Mouse (Mus musculus): ENCODE results near the gene Tnfrsf25.

The Tnfrsf25 gene

DNA sequence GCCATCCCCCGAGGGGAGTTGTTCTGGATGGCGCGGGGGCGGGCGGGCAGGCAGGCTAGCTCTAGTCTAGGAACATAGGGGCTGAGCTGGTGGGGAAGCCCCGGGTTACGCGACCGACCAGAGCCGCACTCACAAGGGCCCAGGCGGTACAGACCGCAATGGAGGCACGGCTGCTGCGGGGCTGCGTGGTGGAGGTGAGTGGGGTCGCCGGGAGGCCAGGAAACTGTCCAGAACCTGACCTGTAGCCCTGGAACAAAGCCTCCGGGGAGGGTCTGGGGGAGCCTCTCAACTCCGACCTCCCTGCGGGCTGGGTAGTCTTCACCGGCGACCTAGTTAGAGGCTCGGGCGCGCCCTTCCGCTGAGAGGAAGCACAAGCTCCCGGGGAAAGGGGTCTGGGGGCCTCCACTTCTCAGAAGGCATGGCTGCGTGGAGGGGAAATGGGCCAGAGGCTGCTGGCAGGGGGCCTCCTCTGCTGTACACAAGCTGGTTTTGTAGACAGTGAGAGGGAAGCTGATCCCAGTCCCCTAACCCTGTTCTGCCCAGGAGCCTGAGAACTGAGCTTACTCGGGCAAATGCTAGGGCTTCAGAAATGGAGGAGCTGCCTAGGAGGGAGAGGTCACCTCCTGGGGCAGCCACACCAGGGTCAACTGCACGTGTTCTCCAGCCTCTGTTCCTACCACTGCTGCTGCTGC is at the start of gene Tnfrsf25:
Tnfrsf25 (plus strand) TSS at position 14 of the 692 bp plus-strand sequence.
- DNase-seq, result no peak

DNA sequence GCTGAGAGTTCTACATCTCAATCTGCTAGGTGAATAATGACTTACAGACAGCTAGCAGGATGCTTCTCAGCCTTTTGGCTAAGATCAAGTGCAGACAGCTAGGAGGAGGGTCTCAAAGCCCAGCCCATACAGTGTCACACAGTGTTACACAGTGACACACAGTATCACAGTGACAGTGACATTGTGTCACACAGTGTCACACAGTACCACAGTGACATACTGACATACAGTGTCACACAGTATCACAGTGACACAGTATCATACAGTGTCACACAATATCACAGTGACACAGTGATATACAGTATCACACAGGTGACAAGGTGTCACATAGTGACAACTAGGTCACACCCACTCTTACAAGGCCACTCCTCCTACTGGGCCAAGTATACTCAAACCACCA is 48.5 kb upstream of the Tnfrsf25 start:
- DNase-seq, result no peak

DNA sequence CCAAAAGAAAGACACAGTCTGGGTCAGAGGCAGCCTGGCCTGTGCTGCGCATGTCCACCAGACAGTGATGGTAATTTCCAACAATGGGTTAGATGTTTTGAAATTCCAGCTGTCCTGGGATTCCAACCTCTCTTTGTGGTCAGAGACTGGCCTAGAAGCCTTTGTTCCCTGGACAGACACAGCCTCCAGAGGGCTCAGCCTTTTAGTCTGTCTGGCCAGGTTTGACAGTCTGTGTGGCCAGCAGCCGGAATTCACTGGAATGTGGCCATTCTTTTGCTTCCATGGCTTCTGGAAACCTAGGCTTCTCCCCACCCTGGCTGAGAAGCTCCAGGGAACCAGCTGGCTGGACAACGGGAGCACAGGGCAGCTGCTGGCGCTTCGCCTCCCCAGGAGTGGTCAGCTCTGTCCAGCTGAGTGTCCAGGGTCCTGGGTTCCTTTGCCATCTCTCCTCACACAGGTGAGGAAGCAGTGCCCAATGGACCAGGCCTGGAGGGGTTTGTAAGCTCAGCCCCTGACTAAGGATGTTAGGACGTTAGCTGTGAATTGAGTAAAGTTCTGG is 47.5 kb upstream of the Tnfrsf25 start:
- DNase-seq, result no peak

DNA sequence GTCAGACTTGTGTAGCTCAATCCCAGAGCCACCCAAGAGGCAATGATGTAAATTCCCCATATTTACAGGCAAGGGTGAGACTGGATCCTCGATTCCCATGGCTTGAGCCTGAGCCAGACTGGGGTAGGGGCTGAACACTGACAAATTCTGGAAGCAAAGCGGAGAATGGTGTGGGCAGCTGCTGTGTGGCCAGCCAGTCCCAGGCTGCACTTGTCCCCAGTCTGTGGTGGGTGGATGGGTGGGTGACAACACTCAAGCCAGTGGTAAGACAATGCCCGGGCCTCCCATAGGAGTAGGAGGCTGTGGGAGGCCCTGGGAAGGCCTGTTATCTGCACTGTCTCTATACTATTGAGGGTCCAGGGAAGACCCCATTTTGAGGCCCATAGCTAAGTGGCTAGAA is 46.5 kb upstream of the Tnfrsf25 start:
- no peak for DNase-seq

DNA sequence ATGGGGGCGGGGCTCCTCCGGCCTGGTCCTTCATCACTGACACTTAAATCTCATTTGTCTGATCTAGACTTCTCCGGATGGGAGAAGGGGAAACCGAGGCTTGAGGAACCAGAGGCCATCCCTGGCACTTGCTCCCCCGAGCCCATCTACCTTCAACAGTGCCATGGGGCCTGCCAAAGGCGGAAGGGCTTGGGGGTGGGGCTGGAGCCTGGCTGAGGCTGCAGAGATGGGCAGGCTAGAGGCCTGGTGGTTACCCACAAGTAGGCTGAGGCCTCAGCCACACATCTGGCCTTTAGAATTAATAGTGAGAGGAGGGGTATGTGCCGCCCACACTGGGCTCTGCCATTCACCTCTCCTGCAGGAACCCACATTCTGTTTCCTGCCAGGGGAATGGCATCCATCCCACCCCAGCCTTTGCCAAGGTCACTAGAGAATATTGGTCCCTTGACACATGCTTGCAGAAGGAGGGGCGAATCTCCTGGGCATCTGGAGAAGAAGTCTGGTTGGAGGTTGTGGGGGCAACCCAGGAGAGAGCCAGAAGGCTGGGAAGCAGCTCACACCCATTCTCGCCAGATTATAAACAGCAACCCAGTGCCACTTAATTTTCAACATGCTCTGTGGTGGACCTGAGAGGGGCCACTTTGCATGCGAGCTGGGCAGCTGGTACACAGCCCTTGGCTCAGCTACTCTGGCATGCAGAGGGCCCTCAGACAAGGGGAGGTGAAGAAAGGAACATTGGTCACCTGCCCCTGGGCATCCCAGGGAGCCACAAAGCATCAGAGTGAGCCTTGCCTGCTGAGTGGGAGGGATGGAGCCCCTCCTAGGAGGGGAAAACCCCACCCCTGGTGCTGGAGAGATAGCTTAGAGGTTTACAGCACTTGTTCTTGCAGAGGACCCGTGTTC is 45.0 kb upstream of the Tnfrsf25 start:
- no peak for DNase-seq

DNA sequence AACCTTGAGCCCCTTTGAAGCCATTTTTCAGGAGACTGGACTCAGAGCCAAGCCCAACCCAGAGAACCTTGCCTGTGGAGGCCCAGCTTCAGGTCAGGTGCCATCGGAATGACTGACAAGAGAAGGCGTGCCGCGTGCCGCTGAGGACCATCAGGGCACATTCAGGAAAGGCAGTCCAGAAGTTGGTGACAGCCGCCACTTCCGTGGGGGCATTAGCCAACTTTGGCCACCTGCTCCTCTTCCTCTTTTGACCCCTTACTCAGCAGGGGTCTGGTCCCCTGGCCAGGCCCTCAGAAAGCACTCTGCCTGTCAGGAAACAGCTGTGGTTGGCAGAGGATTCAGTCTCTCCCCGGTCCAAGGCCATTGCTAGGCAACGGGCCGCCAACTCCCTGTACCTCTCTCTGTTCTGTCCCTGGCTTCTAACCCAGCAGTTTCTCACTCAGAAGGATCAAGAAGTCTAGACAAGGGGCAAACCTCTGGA is 43.6 kb upstream of the Tnfrsf25 start, which contains the start of gene Plekhg5:
Plekhg5 (plus strand) TSS at position 378 of the 481 bp plus-strand sequence.
- DNase-seq, result no peak

DNA sequence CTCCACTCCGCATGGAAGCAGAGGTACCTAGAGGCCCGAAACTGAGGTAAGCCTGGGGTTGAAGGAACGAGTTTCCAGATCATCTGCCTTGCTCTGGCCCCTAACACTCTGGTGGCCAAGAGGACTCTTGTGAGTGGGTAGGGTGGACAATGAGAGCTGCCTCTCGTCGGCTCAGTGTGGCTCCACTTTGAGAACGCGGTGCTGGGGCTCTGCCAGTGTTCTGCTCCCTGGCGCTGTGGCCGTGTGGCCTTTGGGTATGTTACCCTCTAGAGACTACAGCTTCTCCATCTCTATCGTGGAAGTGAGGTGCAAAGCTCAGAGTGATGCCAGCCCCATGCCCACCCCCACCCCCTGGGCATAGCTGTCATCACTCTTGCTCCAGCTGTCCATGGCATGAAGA is 43.1 kb upstream of the Tnfrsf25 start:
- DNase-seq, result no peak

DNA sequence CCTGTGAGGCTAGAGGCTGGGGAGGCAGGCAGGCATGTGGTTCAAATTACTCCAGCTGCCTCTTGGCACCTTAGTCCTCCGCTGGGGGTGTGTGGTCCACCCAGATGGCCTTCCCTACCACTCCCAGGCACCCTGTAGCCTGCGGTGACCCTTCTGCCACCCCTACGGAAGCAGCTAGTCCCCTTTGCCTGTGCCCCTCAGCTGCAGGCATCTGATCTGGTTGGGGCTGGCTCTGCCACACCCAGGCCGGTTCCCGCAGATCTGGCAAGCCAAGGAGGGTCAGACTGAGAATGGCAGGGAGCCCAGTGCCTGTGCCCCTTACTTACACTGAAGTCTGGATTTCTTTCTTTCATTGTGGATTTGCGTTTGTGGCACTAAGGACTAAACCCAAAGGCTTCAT is 42.0 kb upstream of the Tnfrsf25 start:
- DNase-seq, result no peak

DNA sequence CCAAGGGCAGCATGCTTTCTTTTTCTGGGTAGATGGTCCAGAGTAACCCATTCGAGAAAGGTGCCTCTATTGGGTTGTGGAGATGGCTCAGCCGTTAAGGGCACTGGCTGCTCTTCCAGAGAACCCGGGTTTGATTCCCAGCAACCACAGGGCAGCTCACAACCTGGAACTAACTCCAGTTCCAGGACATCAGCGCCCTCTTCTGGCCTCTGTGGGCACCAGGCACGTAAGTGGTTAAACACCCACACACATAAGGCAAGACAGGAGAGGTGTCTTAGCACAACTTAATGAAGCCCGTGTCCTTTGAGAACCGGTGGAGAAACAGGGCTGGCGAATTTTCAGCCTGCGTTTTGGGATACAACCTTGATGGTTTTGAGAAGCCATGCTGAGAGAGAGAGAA is 41.2 kb upstream of the Tnfrsf25 start:
- no peak for DNase-seq

DNA sequence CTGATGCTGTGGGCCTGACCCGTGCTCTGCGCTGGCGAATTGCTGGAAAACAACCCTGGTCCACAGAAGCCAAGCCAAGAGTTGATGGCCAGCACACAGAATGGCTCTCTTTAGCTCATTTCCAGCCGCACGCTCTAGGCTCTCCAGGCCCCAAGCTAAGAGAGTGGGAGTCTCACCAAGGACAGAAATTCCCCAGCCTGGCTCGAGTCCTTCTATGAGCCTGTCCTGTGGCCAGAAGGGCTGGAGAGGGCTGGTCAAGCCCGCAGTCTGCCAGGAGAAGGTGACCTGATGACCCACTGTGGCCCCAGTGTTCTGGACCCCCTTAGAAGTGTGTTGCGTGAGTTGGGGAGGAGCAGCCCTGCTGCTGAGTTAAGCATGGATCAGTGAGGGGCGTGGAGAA is 38.5 kb upstream of the Tnfrsf25 start:
- no peak for DNase-seq

DNA sequence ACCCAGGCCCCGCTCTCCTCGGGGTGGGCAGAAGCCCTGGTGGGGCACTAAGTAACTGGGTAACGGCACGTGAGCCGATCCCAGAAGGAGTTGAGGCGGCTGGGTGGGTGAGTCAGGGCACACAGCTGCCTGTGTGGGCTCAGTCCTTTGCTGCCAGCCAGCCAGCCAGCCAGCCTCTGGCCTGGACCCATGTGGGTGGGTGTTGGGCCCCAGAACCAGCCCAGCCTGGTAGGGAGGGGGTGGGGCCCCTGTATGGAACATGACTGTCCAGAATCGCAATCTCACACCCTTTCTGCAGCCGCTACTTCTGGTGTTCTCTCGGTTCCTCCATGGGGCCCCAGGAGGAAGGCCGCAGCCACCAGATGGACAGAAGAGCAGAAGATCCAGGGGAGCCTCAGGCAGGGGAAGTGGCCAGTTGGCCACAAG is 37.6 kb upstream of the Tnfrsf25 start:
- peak in 1 of 2 experiments; percentile 26 for DNase-seq

DNA sequence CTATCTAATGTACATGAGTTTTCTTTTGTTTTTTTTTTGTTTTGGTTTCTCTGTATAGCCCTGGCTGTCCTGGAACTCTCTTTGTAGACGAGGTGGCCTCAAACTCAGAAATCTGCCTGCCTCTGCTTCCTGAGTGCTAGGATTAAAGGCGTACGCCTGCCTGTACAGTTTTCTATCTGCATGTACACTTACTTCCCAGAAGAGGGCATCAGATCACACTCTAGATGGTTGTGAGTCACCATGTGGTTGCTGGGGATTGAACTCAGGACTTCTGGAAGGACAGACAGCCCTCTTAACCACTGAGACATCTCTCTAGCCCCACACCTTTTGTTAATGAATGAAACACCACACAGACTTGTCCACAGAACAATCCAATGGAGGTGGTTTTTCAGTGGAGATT is 36.5 kb upstream of the Tnfrsf25 start:
- no peak for DNase-seq

DNA sequence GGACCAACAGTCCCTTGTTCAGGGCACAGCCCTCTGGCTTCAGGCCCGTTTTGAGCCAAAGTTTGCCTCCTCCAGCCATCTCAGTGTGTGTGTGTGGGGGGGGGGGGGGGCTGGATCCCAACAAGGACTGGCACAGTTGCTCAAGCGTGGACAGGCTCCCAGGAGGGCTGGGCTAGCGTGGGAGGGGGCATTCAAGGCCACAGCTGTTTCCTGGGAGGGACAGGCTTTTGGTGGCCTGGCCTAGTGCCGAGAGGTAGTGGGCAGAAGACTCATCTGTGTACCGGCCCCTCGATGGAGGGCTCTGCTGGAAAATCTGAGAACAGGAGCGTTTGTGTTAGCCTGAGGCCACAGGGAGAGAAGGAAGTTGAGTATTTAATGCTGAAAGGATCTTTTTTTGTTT is 35.8 kb upstream of the Tnfrsf25 start:
- no peak for DNase-seq

DNA sequence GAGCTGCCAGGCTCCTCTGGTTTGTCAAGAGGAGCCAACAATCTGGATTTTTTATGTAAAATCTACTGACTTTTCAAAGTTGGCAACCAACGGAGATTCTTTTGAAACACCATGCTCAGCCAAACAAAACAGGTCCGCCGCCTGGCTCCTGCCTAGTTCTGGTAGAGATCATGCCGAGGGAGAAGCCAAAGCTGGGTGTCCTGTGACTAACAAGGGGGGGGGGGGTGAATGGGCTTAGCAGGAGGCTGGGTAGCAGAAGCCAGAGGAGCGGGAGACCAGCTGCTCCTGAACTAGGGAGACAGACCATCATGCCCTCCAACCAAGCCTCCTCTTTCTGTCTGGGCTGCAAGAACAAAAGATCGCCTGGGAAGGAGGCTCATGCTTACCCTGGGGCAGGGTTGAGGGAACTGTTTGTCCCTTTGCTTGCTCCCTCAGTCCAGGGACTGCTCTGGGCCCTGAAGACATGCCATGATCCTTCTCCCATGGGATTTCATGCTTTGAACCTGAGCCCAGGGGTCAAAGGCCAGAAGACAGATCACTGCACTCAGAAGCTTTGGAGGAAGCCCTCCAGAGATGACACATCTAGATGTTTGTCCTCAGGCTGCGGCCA is 32.0 kb upstream of the Tnfrsf25 start:
- DNase-seq, result no peak

DNA sequence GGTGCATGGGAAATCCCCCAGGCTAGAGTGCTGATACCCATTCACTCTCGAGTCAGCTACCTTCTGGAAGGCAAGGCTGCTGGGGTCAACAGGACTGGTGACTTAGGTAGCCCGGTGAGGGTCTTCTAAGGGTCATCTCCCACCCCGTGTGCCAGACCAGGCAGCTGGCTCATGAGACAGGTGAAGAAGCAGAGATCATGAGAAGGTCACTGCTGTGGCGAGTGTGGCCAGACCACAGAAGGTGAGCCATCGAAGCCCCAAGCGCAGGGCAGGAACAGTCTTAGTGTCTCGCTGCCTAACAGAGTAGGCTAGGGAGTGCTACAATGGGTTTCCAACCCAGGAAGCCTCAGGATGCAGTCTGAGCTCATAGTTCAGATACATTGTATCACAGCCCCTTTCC is 31.1 kb upstream of the Tnfrsf25 start:
- no peak for DNase-seq

DNA sequence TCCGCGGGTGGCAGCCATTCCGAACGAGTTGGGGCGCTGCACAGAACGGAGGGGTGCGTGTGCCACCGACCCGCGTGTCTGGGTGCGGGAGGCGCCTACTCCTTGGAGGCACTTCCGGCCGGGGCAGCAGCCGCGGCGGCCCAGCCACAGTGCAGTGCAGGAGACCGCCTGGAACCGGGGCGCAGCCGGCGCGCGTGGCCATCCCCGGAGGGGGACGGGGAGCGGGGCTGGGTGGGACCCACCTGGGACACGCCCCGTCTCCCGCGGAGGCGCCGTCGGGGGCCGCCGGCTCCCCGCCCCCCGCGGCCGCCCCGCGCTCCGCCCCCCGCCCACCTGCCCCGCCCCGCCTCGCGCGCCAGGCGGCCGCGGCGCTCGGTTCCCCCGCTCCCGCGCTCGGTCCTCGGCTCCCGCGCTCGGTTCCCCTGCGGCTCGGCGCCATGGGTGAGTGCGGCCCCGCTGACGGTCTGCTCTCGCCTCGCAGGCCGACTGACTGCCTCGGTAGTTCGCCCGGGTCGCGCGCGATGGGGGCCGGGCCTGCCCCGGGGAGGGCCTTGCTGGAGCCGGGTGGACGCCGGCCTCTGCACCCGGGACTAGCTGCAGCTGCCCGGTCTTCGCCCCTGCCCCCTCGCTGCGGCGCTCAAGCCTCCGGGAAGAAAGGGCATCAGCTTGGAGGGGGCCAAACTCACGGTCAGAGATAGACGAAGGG is 29.1 kb upstream of the Tnfrsf25 start:
- DNase-seq, result no peak

DNA sequence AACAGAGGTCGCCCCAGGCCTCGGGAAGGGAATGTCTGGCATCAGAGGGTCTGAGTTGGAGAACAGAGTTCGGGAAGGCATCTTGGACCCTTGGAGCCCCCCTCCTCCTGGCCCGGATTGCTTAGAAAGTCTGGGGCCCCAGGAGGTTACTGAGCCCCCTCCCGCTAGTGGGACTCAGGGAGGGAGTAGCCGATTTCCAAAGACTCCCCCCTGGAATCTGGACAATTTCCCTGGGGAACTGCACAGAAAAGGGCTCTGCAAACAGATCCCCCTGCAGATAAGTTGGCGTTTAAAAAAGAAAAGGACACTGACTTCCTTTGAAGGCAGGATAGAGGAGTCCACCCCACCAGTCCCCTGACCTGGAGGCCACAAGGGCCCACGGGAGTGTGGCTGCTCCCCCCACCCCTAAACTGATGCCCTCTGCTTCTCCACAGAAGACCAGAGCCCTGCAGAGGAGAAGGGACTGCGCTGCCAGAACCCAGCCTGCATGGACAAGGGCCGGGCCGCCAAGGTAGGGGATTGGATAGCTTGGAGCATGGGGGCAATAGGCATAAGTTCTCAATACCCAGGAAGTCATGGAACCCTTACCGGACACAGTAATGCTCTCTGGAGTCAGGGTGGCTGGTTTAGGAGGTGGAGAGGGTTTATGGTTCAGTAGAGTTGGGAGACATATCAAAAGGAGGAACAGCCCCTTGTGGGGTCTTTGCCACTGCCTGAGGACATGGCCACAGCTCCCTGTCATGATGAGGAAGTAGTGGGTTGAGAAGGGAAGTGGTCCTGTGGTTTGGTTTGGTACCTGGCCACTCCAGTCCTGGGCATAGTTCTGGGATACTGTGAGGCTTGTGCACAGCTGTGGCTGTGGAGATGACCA is 28.3 kb upstream of the Tnfrsf25 start:
- no peak for DNase-seq

DNA sequence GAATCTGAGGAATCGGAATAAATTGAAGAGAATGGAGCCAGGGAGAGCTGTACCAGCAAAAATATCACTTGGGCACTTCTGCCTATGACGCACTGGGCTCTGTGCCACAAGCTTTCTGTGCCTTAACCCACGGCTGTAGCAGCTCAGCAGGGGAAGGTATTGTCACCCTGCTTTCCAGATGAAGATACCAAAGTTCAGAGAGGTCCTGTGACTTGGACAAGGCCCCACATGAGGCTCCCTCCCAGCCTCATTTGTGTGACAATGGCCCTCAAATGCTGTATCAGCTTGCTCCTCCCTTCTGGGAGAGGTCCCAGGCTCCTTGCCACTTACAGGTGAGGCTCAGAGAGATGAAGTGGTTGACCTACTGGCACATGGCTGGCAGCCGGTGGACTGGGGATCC is 27.6 kb upstream of the Tnfrsf25 start:
- DNase-seq, result no peak

DNA sequence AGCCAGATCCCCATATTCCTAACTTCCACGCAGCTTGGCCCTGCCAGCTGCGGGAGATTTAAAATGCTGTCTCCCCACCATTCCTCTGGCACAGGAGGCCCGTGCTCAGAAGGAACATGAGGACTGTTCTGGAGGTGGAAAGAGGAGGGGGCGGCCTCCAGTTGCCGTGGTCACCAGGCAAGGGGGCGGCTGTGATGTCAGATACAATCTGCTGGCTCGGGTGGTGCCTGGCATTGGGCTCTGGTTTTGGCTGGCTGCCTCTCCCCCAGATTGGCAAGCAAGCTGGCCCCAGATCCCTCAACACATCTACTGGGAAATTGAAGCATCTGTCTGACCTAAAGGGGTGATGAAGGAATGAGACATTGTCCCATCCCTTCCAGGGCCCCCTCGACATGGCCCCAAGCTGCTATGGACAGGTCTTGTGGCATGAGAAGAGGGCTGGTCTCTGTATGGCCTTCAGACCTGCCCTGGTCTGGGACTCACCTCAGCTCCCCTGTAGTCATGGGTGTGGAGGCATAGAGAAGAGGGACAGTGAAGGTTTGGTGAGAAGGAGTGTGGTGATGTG is 27.1 kb upstream of the Tnfrsf25 start:
- DNase-seq, result no peak

DNA sequence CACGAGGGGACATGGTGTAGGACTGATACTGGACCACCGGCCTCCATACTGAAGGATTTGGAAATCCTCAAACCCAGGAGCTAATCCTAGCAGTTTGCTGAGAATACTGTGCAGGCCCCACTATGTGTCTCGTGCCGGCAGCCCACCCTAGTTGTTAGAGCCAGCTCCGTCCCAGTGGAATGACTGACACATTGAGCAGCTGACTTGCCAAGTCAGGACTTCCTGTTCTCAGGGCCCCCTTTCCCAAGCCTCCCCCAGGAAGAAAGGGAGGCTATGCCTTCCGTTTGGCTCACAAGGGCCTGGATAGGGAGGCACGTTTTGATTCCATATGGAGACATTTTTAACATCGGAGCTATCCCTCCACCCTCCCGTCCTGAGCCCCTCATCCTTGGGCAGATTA is 25.5 kb upstream of the Tnfrsf25 start:
- DNase-seq, result no peak

DNA sequence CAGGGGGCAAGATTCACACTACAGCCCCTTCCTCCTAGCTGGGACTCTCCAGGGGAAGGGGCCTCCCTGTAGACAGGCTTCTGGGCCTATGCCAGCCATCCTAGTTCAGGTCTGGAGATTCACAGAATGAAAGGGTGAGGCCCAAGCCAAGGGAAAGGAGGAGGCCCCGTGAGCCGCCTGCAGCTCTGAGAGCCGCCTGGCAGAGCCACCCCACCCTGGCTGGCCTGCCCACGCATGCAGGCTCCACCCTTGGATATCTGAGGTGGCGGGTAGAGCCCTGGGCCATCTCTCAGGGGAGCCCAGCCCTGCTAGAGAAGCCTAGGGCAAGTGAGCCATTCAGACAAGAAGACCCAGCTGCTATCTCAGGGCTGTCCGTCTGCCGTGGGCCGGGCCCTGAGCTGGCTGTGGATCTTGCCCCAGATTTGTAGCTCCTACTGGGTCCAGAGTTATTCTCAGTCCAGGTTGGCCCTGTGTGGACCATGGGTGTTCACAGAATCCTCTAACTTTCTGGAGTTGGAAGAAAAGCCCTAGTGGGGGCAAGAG is 22.9 kb upstream of the Tnfrsf25 start:
- DNase-seq, result no peak
